Mouse (Mus musculus) embryonic facial prominence, embryonic 15.5 days (tissue): ENCODE data around the gene Syde2. TPM values are rescaled to one million over a fixed set of nuclear protein-coding genes. Genes with fewer than 3 reads are reported as not detected.

Source experiments
- ATAC-seq: fragments of 200-750 bp; cut with Nextera tagmentation; 2 replicates; pipeline ENCODE4 v1.8.0; 2017; ENCODE audit warnings: low read depth, moderate TSS enrichment; ENCODE audit not compliant: insufficient number of reproducible peaks, low FRiP score, low TSS enrichment
- H3K27ac ChIP-seq: fragments of 300-500 bp; sonication (generic); replicated peaks from 2 replicates; pipeline ENCODE4 v1.5.1; 2015; ENCODE audit warnings: mild to moderate bottlenecking, inconsistent platforms
- H3K27me3 ChIP-seq: fragments of 300-500 bp; sonication (generic); 2 replicates; pipeline ENCODE4 v1.6.1; 2015; ENCODE audit warnings: inconsistent platforms
- H3K36me3 ChIP-seq: fragments of 300-500 bp; sonication (generic); 2 replicates; pipeline ENCODE4 v1.6.1; 2015; ENCODE audit warnings: mild to moderate bottlenecking, inconsistent platforms
- H3K4me1 ChIP-seq: fragments of 300-500 bp; sonication (generic); 2 replicates; pipeline ENCODE4 v1.6.1; 2015; ENCODE audit warnings: inconsistent platforms
- H3K4me2 ChIP-seq: fragments of 300-500 bp; sonication (generic); replicated peaks from 2 replicates; pipeline ENCODE4 v1.6.1; 2015; ENCODE audit warnings: mild to moderate bottlenecking, inconsistent platforms
- H3K4me3 ChIP-seq: fragments of 300-500 bp; sonication (generic); replicated peaks from 2 replicates; pipeline ENCODE4 v1.5.1; 2015; ENCODE audit warnings: mild to moderate bottlenecking, inconsistent platforms
- H3K9ac ChIP-seq: fragments of 300-500 bp; sonication (generic); 2 replicates; pipeline ENCODE4 v1.6.1; 2015; ENCODE audit warnings: inconsistent platforms
- H3K9me3 ChIP-seq: fragments of 300-500 bp; sonication (generic); replicated peaks from 2 replicates; pipeline ENCODE4 v1.6.1; 2016; ENCODE audit warnings: inconsistent platforms
- WGBS: fragments of 180-500 bp; shearing (Covaris S2); methylation state at CpG from one replicate; pipeline ENCODE4 v1.1.7; 2015; 5-methylcytosine and 5-hydroxymethylcytosine counted together
- polyA plus RNA-seq: library from polyadenylated mRNA; unstranded; fragments of >200 nt; fragmentation: Nextera tagmentation; extraction: Ambion mirVana; gene quantifications from 2 replicates; pipeline ENCODE4 v1.2.1, GENCODE M21; 2015

Syde2 gene
- polyA plus RNA-seq, 1 experiment from 2014 or later: 1.7 TPM

DNA sequence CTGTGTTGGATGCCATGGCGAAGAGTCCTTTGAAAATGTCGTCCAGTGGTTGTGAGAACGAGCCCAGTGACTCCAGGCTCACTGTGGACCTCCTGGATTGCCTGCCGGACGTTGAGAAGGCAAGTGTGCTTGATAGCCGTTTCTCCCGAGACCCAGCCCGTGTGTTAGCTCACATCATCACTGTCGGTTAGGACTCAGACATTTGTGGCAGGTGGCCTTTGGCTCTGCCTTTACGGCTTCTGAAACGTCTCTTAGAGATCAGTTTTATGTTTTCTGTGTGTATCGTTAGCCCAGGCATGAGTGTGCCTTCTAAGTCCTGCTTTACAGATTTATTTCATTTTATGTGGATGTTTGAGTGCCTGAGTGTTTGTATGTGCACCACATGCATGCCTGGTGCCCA is 26.7 kb downstream of the Syde2 start:
- no peak for ATAC-seq
- H3K4me2 ChIP-seq: no peak overlapping the region
- H3K9me3 ChIP-seq: no peaks in the 10 kb centered on the region
- no peak overlapping the region for H3K9ac ChIP-seq
- WGBS: 95% methylated on average over 12 of the region's 12 CpGs
- H3K4me3 ChIP-seq: no peak overlapping the region
- no peak overlapping the region for H3K27ac ChIP-seq
- H3K27me3 ChIP-seq: no peaks in the 10 kb centered on the region
- H3K36me3 ChIP-seq: peaks cover 34% of the 10 kb centered on the region
- peaks cover 6% of the 10 kb centered on the region; the same call in 1 of the 2 replicates for H3K4me1 ChIP-seq

DNA sequence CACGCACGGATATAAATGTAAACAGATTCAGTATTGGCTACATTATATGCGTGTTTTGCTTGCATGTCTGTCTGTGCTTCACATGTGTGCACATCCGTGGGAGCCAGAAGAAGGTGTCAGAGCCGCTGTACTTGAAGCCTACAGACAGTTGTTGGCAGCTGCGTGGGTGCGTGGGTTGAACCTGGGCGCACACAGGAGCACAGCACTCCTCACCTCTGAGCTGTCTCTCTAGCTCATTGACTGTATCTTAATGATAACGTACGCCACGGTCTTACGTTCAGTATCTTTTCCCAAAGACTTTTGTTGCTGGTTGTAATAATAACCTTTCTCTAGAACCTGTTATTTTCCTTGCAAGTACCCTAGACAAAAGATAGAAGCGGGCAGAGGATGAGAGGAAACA is 29.3 kb downstream of the Syde2 start:
- H3K4me3 ChIP-seq: no peak overlapping the region
- 90% methylated on average over 13 of the region's 13 CpGs for WGBS
- no peak for ATAC-seq

DNA sequence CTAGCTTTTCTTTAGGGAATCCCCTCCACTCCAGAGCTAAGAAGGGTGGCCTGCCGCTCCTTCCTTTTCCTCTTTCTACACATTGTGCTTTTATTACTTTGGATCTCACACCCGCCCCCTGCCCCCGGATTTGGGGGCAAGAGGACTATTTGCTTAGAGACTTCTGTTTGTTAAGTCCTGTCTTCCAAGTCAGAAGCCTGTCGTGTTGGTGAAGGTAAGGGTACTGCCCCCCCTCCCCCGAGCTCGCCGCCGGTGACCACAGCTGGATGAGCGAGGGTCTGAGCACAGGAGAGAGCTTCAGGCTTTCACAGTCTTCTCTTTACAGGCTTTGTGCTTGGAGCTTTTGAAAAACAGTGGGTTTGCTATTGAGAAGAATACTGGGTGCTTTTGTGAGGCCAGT is 29.9 kb downstream of the Syde2 start:
- H3K27ac ChIP-seq: no peak overlapping the region
- H3K27me3 ChIP-seq: no peaks in the 10 kb centered on the region
- H3K4me1 ChIP-seq: no peaks in the 10 kb centered on the region
- no peaks in the 10 kb centered on the region for H3K9me3 ChIP-seq
- H3K36me3 ChIP-seq: peaks cover 37% of the 10 kb centered on the region
- no peak overlapping the region for H3K4me3 ChIP-seq
- H3K4me2 ChIP-seq: no peak overlapping the region
- 77% methylated on average over 9 of the region's 9 CpGs for WGBS
- no peak for ATAC-seq
- H3K9ac ChIP-seq: no peak overlapping the region

More for the DNA sequence above, 29.3 kb downstream of the Syde2 start:
- Histone ChIP-seq H3K9me3 (no peaks in the 10 kb centered on the region), H3K4me2 (no peak overlapping the region), H3K27ac (no peak overlapping the region), H3K36me3 (peaks cover 37% of the 10 kb centered on the region), H3K4me1 (no peaks in the 10 kb centered on the region), H3K27me3 (no peaks in the 10 kb centered on the region), H3K9ac (no peak overlapping the region)

DNA sequence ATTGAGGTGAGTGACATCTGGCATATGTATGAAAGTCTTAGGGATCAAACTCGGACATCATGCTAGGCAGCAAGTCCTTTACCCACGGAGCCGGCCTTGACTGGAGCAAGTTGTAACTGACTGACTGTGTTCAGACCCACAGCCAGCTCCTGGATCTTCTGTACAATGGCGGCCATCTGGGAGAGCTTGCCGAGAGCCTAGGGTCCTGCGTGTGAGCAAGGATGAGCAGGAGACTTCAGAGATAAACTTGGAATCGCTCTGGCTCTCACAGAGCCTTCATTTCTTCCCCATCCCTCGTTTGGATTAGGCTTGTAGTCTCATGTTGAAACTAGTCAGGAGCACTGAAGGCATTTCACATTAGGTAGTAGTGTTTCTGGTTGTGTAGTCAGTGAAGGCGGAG is 34.6 kb downstream of the Syde2 start:
- no peaks in the 10 kb centered on the region for H3K9me3 ChIP-seq
- no peak for ATAC-seq
- H3K4me2 ChIP-seq: no peak overlapping the region
- peaks cover 8% of the 10 kb centered on the region; the same call in 1 of the 2 replicates for H3K36me3 ChIP-seq
- H3K4me1 ChIP-seq: no peaks in the 10 kb centered on the region
- no peak overlapping the region for H3K27ac ChIP-seq
- no peaks in the 10 kb centered on the region for H3K27me3 ChIP-seq
- no peak overlapping the region for H3K4me3 ChIP-seq
- H3K9ac ChIP-seq: no peak overlapping the region
- WGBS: 89% methylated on average over 9 of the region's 9 CpGs

DNA sequence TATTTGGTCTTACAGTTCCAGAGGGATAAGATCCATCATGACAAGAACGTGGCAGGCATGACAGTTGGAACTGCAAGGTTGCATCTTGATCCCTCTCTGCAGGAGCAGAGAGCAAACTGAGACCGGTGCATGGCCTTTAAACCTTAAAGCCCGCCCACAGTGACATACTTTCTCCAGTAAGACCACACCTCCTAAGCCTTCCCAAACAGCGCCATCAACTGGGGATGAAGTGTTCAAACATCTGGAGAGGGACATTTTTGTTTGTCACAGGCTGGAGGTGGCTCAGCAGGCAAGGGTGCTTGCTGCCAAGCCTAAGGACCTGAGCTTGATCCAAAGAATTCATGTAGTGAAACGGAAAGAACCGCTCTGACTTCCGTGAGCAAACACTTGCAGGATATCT is 37.1 kb downstream of the Syde2 start:
- H3K36me3 ChIP-seq: peaks cover 2% of the 10 kb centered on the region; the same call in 1 of the 2 replicates
- no peak overlapping the region for H3K9ac ChIP-seq
- H3K27ac ChIP-seq: no peak overlapping the region
- no peak overlapping the region for H3K4me3 ChIP-seq
- H3K9me3 ChIP-seq: no peaks in the 10 kb centered on the region
- WGBS: 87% methylated on average over 7 of the region's 7 CpGs
- no peak for ATAC-seq
- no peaks in the 10 kb centered on the region for H3K27me3 ChIP-seq
- no peaks in the 10 kb centered on the region for H3K4me1 ChIP-seq
- H3K4me2 ChIP-seq: no peak overlapping the region

DNA sequence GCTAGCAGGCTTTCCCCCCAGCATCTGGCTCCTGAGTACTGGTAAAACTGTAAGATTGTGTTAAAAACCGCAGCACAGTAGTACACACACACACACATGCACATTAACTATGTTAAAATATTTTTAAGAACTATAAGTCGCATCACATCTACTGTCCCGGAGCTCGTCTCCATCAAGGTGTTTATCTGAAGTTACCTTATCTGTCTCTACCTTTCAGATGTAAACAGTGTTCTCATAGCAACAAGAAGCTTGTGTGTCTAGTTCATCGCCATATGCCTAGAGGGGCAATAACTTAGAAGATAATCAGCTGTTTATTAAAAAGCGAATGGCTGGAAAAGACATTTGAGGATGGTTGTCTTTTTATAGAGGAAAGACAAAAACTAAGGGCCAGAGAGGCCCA is 37.8 kb downstream of the Syde2 start:
- H3K4me2 ChIP-seq: no peak overlapping the region
- no peaks in the 10 kb centered on the region for H3K9me3 ChIP-seq
- no peaks in the 10 kb centered on the region for H3K4me1 ChIP-seq
- H3K27ac ChIP-seq: no peak overlapping the region
- no peaks in the 10 kb centered on the region for H3K27me3 ChIP-seq
- H3K36me3 ChIP-seq: no peaks in the 10 kb centered on the region; the same call in 1 of the 2 replicates
- H3K9ac ChIP-seq: no peak overlapping the region
- 90% methylated on average over 6 of the region's 6 CpGs for WGBS
- no peak for ATAC-seq
- H3K4me3 ChIP-seq: no peak overlapping the region

DNA sequence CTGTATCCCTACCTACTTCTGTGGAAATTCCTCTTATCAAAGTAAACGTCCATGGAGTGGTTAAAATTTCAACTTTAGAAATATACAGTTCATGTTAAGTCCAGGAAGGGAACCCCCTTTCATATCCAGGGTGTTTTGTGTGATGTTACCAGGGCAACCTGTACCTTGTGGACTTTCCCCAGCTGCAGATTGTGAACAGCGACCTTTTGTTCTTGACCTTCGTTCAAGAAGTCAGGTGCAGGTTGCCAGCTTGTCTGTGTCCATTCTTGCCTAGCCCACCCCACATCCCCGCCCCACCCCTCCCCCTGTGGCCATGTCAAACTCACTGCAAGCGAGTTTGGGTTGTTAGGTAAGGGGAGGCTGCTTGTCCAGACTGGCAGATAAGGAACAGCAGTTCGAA is 39.4 kb downstream of the Syde2 start:
- no peak for ATAC-seq
- WGBS: 48% methylated on average over 6 of the region's 6 CpGs
- H3K27ac ChIP-seq: no peak overlapping the region

DNA sequence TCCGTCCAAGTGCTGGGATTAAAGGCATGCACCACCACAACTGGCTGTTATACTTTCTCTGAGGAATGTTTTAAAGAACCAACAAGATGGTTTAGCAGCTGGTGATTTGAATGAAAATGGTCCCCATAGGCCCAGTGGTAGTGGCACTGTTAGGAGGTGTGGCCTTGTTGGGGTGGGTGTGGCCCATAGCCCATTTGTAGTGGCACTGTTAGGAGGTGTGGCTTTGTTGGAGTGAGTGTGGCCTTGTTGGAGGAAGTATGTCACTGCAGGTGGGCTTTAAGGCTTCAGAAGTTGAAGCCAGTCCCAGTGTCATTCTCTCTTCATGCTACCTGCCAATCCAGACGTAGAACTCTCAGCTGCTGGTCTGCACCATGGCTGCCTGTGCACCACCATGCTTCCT is 40.7 kb downstream of the Syde2 start:
- 0 out of 2 replicates have a peak, but pooled peaks cover 3% of the 10 kb centered on the region for H3K9me3 ChIP-seq
- no peak for ATAC-seq
- no peak overlapping the region for H3K9ac ChIP-seq
- no peak overlapping the region for H3K4me3 ChIP-seq
- WGBS: 79% methylated on average over 2 of the region's 2 CpGs
- no peak overlapping the region for H3K4me2 ChIP-seq
- no peaks in the 10 kb centered on the region for H3K4me1 ChIP-seq
- no peaks in the 10 kb centered on the region for H3K27me3 ChIP-seq
- H3K36me3 ChIP-seq: no peaks in the 10 kb centered on the region
- no peak overlapping the region for H3K27ac ChIP-seq

More for the DNA sequence above, 39.4 kb downstream of the Syde2 start:
- Histone ChIP-seq H3K4me2 (no peak overlapping the region), H3K9me3 (no peaks in the 10 kb centered on the region), H3K36me3 (no peaks in the 10 kb centered on the region; the same call in 1 of the 2 replicates), H3K9ac (no peak overlapping the region), H3K4me3 (no peak overlapping the region), H3K27me3 (no peaks in the 10 kb centered on the region), H3K4me1 (no peaks in the 10 kb centered on the region)

DNA sequence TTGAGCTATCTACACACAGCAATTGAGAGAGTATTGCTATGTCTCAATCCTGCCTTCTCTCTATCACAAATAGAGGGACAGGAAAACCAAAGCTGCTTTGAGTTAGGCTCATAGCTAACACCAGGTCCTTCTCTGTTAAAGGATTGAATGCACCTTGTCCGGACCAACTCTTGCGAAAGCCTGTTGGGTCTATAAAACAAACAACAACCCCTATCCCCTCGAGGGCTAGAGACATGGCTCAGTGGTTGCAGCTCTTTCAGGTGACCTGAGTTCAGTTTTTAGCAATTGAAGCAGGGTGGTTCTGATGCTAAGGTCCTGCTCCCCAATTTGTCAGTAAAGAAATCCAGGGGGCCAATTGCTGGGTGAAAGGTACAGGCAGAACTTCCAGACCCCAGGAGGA is 41.6 kb downstream of the Syde2 start:
- no peaks in the 10 kb centered on the region for H3K36me3 ChIP-seq
- no peaks in the 10 kb centered on the region for H3K4me1 ChIP-seq
- no peak overlapping the region for H3K9ac ChIP-seq
- no peak overlapping the region for H3K4me3 ChIP-seq
- no peak for ATAC-seq
- H3K27me3 ChIP-seq: no peaks in the 10 kb centered on the region
- 73% methylated on average over 3 of the region's 3 CpGs for WGBS
- no peak overlapping the region for H3K4me2 ChIP-seq
- no peak overlapping the region for H3K27ac ChIP-seq
- H3K9me3 ChIP-seq: 0 out of 2 replicates have a peak, but pooled peaks cover 3% of the 10 kb centered on the region

DNA sequence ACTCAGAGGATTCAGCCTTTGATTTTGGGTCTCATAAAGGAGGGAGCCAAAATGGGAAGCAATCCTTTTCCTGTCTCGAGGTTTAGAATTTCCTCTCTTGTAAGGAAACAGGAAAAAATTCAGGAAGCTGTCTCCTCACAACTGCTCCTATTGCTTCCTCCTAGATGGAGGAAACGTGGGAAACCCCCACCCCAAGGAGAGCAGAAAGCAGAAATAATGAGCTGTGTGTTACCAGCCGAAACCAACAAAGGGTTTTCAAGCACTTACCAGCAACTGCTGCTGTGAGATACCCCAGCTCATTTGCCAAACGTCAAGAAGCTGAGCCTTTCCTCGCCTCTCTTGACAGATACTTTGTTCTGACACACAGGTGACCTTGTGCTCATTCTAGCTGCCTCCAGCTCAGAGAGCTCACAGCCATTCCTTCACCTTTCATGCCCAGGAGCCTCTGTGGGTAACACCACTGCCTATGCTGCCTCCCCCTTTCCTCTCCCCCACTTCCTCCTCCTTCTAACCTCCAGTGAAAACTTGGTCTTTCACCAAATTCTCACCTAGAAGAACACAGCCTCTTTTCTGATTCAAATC is 42.7 kb downstream of the Syde2 start:
- no peak overlapping the region for H3K27ac ChIP-seq
- H3K36me3 ChIP-seq: no peaks in the 10 kb centered on the region
- no peak for ATAC-seq
- H3K9me3 ChIP-seq: 0 out of 2 replicates have a peak, but pooled peaks cover 3% of the 10 kb centered on the region
- no peak overlapping the region for H3K4me2 ChIP-seq
- no peaks in the 10 kb centered on the region for H3K27me3 ChIP-seq
- 23% methylated on average over 5 of the region's 5 CpGs for whole genome bisulfite sequencing
- no peaks in the 10 kb centered on the region for H3K4me1 ChIP-seq
- no peak overlapping the region for H3K9ac ChIP-seq
- H3K4me3 ChIP-seq: no peak overlapping the region

DNA sequence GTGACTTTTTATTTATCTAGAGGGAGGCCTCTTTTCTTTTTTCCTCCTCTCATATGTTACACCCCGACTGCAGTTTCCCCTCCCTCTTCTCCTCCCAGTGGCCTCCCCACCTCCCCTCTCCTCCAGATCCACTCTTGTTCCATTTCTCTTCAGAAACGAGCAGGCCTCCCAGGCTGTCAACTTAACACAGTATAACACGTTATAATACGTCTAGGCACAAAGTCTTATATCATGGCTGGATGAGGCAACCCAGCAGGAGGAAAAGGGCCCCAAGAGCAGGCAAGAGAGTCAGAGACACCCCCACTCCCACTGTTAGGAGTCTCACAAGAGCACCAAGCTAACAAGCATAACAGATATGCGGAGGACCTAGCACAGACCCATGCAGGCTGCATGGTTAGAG is 45.3 kb downstream of the Syde2 start:
- Histone ChIP-seq H3K27me3 (no peaks in the 10 kb centered on the region), H3K4me3 (no peak overlapping the region), H3K27ac (no peak overlapping the region), H3K9me3 (0 out of 2 replicates have a peak, but pooled peaks cover 3% of the 10 kb centered on the region), H3K36me3 (no peaks in the 10 kb centered on the region), H3K9ac (no peak overlapping the region), H3K4me1 (no peaks in the 10 kb centered on the region), H3K4me2 (no peak overlapping the region)
- ATAC-seq: no peak
- 85% methylated on average over 5 of the region's 5 CpGs for WGBS

DNA sequence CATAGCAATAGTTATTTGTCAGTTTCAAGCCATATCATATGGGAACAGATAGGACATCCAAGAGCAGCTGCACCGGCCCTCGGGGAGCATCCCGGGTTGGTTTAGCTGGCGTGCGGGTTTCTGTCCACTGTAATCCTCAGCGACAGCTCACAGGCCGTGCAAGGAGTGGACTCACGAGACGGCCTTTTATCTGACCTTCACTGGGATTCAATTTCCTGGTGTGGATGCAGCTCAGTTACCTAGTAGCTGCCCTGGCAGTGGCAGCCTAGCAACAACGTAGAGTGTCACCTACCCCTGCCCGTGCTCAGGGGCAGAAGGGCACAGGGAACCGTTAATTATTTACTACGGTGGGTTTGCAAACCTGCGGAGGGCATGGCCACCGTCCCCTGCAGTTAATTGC is 50.2 kb downstream of the Syde2 start:
- H3K27ac ChIP-seq: no peak overlapping the region
- H3K9me3 ChIP-seq: 0 out of 2 replicates have a peak, but pooled peaks cover 2% of the 10 kb centered on the region
- no peak for ATAC-seq
- no peaks in the 10 kb centered on the region for H3K36me3 ChIP-seq
- WGBS: 40% methylated on average over 15 of the region's 15 CpGs
- no peak overlapping the region for H3K9ac ChIP-seq
- no peaks in the 10 kb centered on the region for H3K27me3 ChIP-seq
- H3K4me2 ChIP-seq: no peak overlapping the region
- no peaks in the 10 kb centered on the region for H3K4me1 ChIP-seq
- H3K4me3 ChIP-seq: no peak overlapping the region
